Mouse (Mus musculus) heart, embryonic 10.5 days (tissue): ENCODE data around the gene D430042O09Rik. TPM values are rescaled to one million over a fixed set of nuclear protein-coding genes. Genes with fewer than 3 reads are reported as not detected.

Experiments used
- DNase-seq: peaks from one replicate; pipeline ENCODE4 v3.0.0-alpha.2; 2017; ENCODE audit warnings: low spot score
- H3K27ac ChIP-seq: fragments of 300-500 bp; sonication (generic); 2 replicates; pipeline ENCODE4 v1.5.1; 2016; ENCODE audit warnings: mild to moderate bottlenecking
- H3K27me3 ChIP-seq: fragments of 300-500 bp; sonication (generic); 2 replicates; pipeline ENCODE4 v1.6.1; 2016; ENCODE audit warnings: mild to moderate bottlenecking; ENCODE audit not compliant: poor library complexity, insufficient read depth, severe bottlenecking
- H3K36me3 ChIP-seq: fragments of 300-500 bp; sonication (generic); 2 replicates; pipeline ENCODE4 v1.6.1; 2016; ENCODE audit warnings: mild to moderate bottlenecking, moderate library complexity
- H3K4me1 ChIP-seq: fragments of 300-500 bp; sonication (generic); 2 replicates; pipeline ENCODE4 v1.6.1; 2016; ENCODE audit warnings: mild to moderate bottlenecking
- H3K4me3 ChIP-seq: fragments of 300-500 bp; sonication (generic); 2 replicates; pipeline ENCODE4 v1.5.1; 2016; ENCODE audit warnings: mild to moderate bottlenecking, moderate library complexity
- H3K9me3 ChIP-seq: fragments of 300-500 bp; sonication (generic); 2 replicates; pipeline ENCODE4 v1.6.1; 2016; ENCODE audit warnings: mild to moderate bottlenecking, moderate library complexity
- WGBS: fragments of 180-500 bp; shearing (Covaris S2); methylation state at CpG from one replicate; pipeline ENCODE4 v1.1.7; 2016; 5-methylcytosine and 5-hydroxymethylcytosine counted together
- polyA plus RNA-seq: library from polyadenylated mRNA; unstranded; fragments of >200 nt; fragmentation: Nextera tagmentation; extraction: Ambion mirVana; gene quantifications from 2 replicates; pipeline ENCODE4 v1.2.1, GENCODE M21; 2016

D430042O09Rik gene
- polyA plus RNA-seq, 1 experiment from 2014 or later = 9.2 TPM

DNA sequence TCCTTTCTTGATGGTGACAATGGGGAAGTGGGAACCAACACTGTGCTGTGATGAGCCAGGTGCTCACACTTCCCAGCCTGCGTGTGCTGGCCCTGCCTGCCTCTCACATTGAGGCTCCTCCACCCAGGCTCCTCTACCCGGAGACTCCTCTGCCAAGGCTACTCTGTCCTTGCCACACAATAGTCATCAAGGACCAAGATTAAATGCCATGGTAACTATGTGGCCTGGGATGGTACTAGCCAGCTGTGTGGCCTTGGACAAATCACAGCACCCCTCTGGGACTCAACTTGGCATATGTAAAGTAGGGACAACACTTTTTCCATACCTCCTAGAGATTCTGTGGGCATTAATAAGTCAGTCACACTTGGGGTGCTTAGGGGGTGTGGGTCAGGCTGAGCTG is 192.2 kb downstream of the D430042O09Rik start:
- Histone ChIP-seq H3K27ac (0 out of 2 replicates have a peak overlapping the region, but pooled peaks have one; percentile 0), H3K9me3 (no peaks in the 10 kb centered on the region), H3K4me1 (peaks cover 26% of the 10 kb centered on the region), H3K4me3 (no peak overlapping the region), H3K27me3 (no peaks in the 10 kb centered on the region), H3K36me3 (no peaks in the 10 kb centered on the region)
- DNase-seq = no peak
- WGBS = 68% methylated on average over 2 of the region's 2 CpGs

DNA sequence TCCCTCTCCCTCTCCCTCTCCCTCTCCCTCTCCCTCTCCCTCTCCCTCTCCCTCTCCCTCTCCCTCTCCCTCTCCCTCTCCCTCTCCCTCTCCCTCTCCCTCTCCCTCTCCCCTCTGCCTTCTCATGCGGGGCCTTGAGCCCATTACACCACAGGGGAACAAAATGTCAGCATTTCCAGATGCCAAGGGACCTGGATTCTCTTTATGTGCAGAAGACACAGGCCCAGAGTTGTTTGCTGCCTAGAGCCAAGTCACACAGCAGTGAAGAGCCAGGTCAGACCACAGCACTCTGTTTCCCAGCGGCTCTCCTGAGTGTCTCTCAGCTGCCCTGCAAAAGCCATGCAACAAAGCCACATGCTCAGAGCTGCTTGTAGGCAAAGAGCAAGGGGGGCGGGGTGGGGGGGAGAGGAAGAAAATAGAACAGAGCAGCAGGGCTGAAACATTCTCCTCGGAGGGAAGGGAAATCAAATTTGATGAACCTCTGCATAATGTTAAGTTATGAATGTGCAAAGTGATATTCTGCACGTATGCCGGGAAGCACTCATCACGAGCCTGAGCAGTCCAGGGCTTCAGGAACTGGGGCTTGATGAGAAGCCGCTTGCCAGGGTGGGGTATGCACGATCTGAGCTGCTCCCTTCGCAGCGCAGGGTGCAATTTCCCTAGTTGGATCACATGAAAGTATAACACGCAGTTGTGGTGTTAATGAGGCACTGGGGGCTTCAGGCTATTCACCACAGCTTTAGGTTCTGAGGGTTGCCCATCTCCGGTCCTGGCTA is 192.9 kb downstream of the D430042O09Rik start:
- Histone ChIP-seq H3K4me1 (peaks cover 26% of the 10 kb centered on the region), H3K36me3 (no peaks in the 10 kb centered on the region), H3K9me3 (no peaks in the 10 kb centered on the region), H3K4me3 (0 out of 2 replicates have a peak overlapping the region, but pooled peaks have one; percentile 3), H3K27me3 (no peaks in the 10 kb centered on the region), H3K27ac (peak overlapping the region; percentile 0; the same call in 1 of the 2 replicates)
- 57% methylated on average over 13 of the region's 13 CpGs for WGBS
- DNase-seq = no peak

DNA sequence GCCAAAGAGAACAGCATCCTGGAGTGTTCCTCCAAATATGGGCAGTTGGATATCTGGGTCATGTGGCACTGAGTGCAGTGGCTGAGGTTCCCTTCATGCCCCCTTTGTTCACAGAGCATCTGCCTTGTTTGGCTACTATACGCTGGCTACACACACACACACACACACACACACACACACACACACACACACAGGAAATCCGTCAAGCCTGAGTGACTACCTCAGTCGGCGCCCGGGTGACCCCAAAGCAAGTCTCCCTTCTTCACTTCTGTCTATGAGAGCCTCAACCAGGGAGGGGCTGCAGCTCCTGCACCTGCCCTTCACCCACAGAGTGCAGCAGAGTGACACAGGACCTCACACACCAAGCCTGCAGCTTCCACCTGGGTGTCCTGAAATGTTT is 213.1 kb downstream of the D430042O09Rik start:
- no peak overlapping the region for H3K4me3 ChIP-seq
- peak overlapping the region; percentile 37; the same call in 1 of the 2 replicates for H3K27ac ChIP-seq
- 77% methylated on average over 5 of the region's 5 CpGs for WGBS
- no peaks in the 10 kb centered on the region for H3K27me3 ChIP-seq
- peaks cover 28% of the 10 kb centered on the region for H3K4me1 ChIP-seq
- no peaks in the 10 kb centered on the region; the same call in 1 of the 2 replicates for H3K36me3 ChIP-seq
- DNase-seq = no peak
- no peaks in the 10 kb centered on the region; the same call in 1 of the 2 replicates for H3K9me3 ChIP-seq

DNA sequence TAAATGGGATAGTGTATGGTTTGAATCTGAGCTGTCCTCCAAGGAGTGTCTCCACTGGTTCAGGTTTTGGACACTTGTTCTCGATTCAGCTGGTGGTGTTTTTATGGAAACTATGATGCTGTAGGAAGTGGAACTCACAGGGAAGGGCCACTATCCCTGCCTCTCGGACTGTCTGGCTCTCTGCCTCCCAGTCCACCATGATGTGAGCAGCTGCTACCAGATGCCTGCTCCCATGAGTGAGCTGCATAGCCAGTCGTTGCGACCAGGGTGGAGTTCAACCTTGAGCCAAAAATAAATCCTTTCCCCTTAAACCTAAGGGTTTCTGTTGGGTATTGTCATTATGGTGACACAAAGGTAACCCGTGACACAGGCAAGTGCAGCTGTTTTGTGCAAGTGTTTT is 216.4 kb downstream of the D430042O09Rik start:
- H3K27me3 ChIP-seq = no peaks in the 10 kb centered on the region
- H3K4me3 ChIP-seq = no peak overlapping the region
- no peak overlapping the region for H3K27ac ChIP-seq
- H3K4me1 ChIP-seq = peaks cover 23% of the 10 kb centered on the region
- DNase-seq = no peak
- H3K36me3 ChIP-seq = no peaks in the 10 kb centered on the region; the same call in 1 of the 2 replicates
- 76% methylated on average over 5 of the region's 5 CpGs for WGBS
- no peaks in the 10 kb centered on the region for H3K9me3 ChIP-seq

Other genes starting within 250 kb of the D430042O09Rik start
- gene Nsmce1, start 216.3 kb upstream of the D430042O09Rik start, polyA plus RNA-seq = 122 and 123 TPM in 2 replicates
- gene Il4ra, start 155.8 kb upstream of the D430042O09Rik start, polyA plus RNA-seq = 2.2 and 3.4 TPM in 2 replicates
- 0.07 and 0.11 TPM in 2 replicates for gene Il21r, start 104.5 kb upstream of the D430042O09Rik start, polyA plus RNA-seq
- 36.2 and 43.6 TPM in 2 replicates for gene Gtf3c1, start 108 bp upstream of the D430042O09Rik start, polyA plus RNA-seq